Mouse (Mus musculus) CH12.LX (cell line): ENCODE results near the gene Ntrk3. TPM values are rescaled to one million over a fixed set of nuclear protein-coding genes. Genes with fewer than 3 reads are reported as not detected.

Experiments
- DNase-seq: peaks from one replicate; pipeline ENCODE4 v3.0.0-alpha.2; 2013; ENCODE audit errors: extremely low read depth
- H3K27ac ChIP-seq: 2 replicates; pipeline ENCODE4 v1.5.1; 2012; ENCODE audit warnings: low read depth, mild to moderate bottlenecking, control low read depth, moderate library complexity; ENCODE audit not compliant: insufficient read depth
- H3K27me3 ChIP-seq: replicated peaks from 2 replicates; pipeline ENCODE3; 2012; ENCODE audit warnings: inconsistent platforms
- H3K36me3 ChIP-seq, 2 experiments: replicated peaks in 1 of 2; 2 replicates each; pipeline versions ENCODE3 to v1.6.1; 2012; ENCODE audit warnings: inconsistent platforms in 1 of 2, low read length in 1 of 2, mild to moderate bottlenecking in 1 of 2, mixed read lengths in 1 of 2, moderate library complexity in 1 of 2; ENCODE audit not compliant: control insufficient read depth in 1 of 2, insufficient read depth in 1 of 2
- H3K4me1 ChIP-seq, 2 experiments: 2 replicates each; pipeline ENCODE4 v1.6.1; 2012; ENCODE audit warnings: inconsistent platforms in 1 of 2, moderate library complexity in 1 of 2; ENCODE audit not compliant: insufficient read depth in 2 of 2, control insufficient read depth in 1 of 2
- H3K4me2 ChIP-seq: 2 replicates; pipeline ENCODE4 v1.6.1; 2012; ENCODE audit warnings: low read depth, mild to moderate bottlenecking, control low read depth; ENCODE audit not compliant: poor library complexity, insufficient read depth, severe bottlenecking
- H3K4me3 ChIP-seq, 3 experiments: fragments of 150-350 bp in 1 of 3; sonication (generic) in 1 of 3; replicated peaks in 1 of 3; 2 replicates each; pipeline versions ENCODE3 to v1.5.1; 2011 to 2012; ENCODE audit warnings: low read depth in 2 of 3, low read length in 2 of 3, mild to moderate bottlenecking in 2 of 3, moderate library complexity in 2 of 3, control low read depth in 1 of 3, improper control_type of control experiment in 1 of 3, inconsistent platforms in 1 of 3, mixed read lengths in 1 of 3; ENCODE audit not compliant: poor library complexity in 1 of 3
- H3K79me2 ChIP-seq: replicated peaks from 2 replicates; pipeline ENCODE4 v1.6.1; 2012; ENCODE audit warnings: mild to moderate bottlenecking, moderate library complexity; ENCODE audit not compliant: control insufficient read depth, poor library complexity, insufficient read depth, severe bottlenecking; ENCODE audit errors: extremely low read depth
- H3K9ac ChIP-seq: 2 replicates; pipeline ENCODE4 v1.6.1; 2012; ENCODE audit warnings: low read depth, mild to moderate bottlenecking, control low read depth, moderate library complexity; ENCODE audit not compliant: insufficient read depth
- H3K9me3 ChIP-seq: replicated peaks from 2 replicates; pipeline ENCODE3; 2012; ENCODE audit warnings: low read length, inconsistent platforms, mixed read lengths
- BHLHE40 ChIP-seq: IDR thresholded peaks from 2 replicates; pipeline ENCODE4 v1.6.1; 2011; ENCODE audit warnings: mild to moderate bottlenecking, low read depth, low read length, improper control_type of control experiment
- CTCF ChIP-seq, 2 experiments: IDR thresholded peaks in 1 of 2; conservative IDR thresholded peaks in 1 of 2; 2 replicates each; pipeline ENCODE4 v1.5.1; 2011 to 2012; ENCODE audit warnings: low read depth in 2 of 2, low read length in 2 of 2, improper control_type of control experiment in 1 of 2, inconsistent platforms in 1 of 2, mild to moderate bottlenecking in 1 of 2, moderate library complexity in 1 of 2
- ELF1 ChIP-seq: IDR thresholded peaks from 2 replicates; pipeline ENCODE4 v1.6.1; 2014; ENCODE audit warnings: low read depth, mild to moderate bottlenecking, inconsistent platforms, low read length, improper control_type of control experiment
- EP300 ChIP-seq: IDR thresholded peaks from 2 replicates; pipeline ENCODE4 v1.6.1; 2011; ENCODE audit warnings: low read length, improper control_type of control experiment
- ETS1 ChIP-seq: conservative IDR thresholded peaks from 2 replicates; pipeline ENCODE4 v1.6.1; 2012; ENCODE audit warnings: low read depth, mild to moderate bottlenecking, inconsistent platforms, low read length, improper control_type of control experiment, moderate library complexity
- HCFC1 ChIP-seq: IDR thresholded peaks from 2 replicates; pipeline ENCODE4 v1.6.1; 2012; ENCODE audit warnings: low read depth, mild to moderate bottlenecking, inconsistent platforms, low read length, improper control_type of control experiment
- IRF4 ChIP-seq: IDR thresholded peaks from 2 replicates; pipeline ENCODE4 v1.6.1; 2014; ENCODE audit warnings: low read depth, mild to moderate bottlenecking, inconsistent platforms, low read length, improper control_type of control experiment
- JUN ChIP-seq: IDR thresholded peaks from 2 replicates; pipeline ENCODE4 v1.6.1; 2011; ENCODE audit warnings: low read depth, mild to moderate bottlenecking, low read length, improper control_type of control experiment, moderate library complexity; ENCODE audit not compliant: insufficient read depth
- JUND ChIP-seq: conservative IDR thresholded peaks from 2 replicates; pipeline ENCODE4 v1.6.1; 2011; ENCODE audit warnings: low read depth, low read length, improper control_type of control experiment
- KAT2A ChIP-seq: IDR thresholded peaks from 2 replicates; pipeline ENCODE4 v1.6.1; 2012; ENCODE audit warnings: low read length, improper control_type of control experiment, inconsistent platforms; ENCODE audit not compliant: insufficient replicate concordance
- MAFK ChIP-seq: IDR thresholded peaks from 2 replicates; pipeline ENCODE4 v1.6.1; 2011; ENCODE audit warnings: low read length, improper control_type of control experiment; ENCODE audit not compliant: insufficient replicate concordance
- MAZ ChIP-seq: IDR thresholded peaks from 2 replicates; pipeline ENCODE4 v1.6.1; 2012; ENCODE audit warnings: low read depth, mild to moderate bottlenecking, inconsistent platforms, low read length, improper control_type of control experiment, moderate library complexity
- MEF2A ChIP-seq: IDR thresholded peaks from 2 replicates; pipeline ENCODE4 v1.6.1; 2014; ENCODE audit warnings: low read depth, mild to moderate bottlenecking, inconsistent platforms, low read length, improper control_type of control experiment, borderline replicate concordance
- MXI1 ChIP-seq: IDR thresholded peaks from 2 replicates; pipeline ENCODE4 v1.6.1; 2011; ENCODE audit warnings: mild to moderate bottlenecking, low read depth, low read length, improper control_type of control experiment
- MYC ChIP-seq: IDR thresholded peaks from 2 replicates; pipeline ENCODE4 v1.6.1; 2011; ENCODE audit warnings: low read depth, mild to moderate bottlenecking, improper control_type of control experiment, low read length
- NELFE ChIP-seq: IDR thresholded peaks from 2 replicates; pipeline ENCODE4 v1.6.1; 2011; ENCODE audit warnings: low read depth, low read length, improper control_type of control experiment
- NRF1 ChIP-seq: IDR thresholded peaks from 2 replicates; pipeline ENCODE4 v1.6.1; 2014; ENCODE audit warnings: low read depth, mild to moderate bottlenecking, inconsistent platforms, low read length, improper control_type of control experiment, moderate library complexity
- PAX5 ChIP-seq: IDR thresholded peaks from 2 replicates; pipeline ENCODE4 v1.6.1; 2012; ENCODE audit warnings: low read length, inconsistent platforms, mixed read lengths
- RAD21 ChIP-seq: IDR thresholded peaks from 2 replicates; pipeline ENCODE4 v1.6.1; 2011; ENCODE audit warnings: low read depth, mild to moderate bottlenecking, low read length, improper control_type of control experiment, moderate library complexity
- RCOR1 ChIP-seq: conservative IDR thresholded peaks from 2 replicates; pipeline ENCODE4 v1.6.1; 2012; ENCODE audit warnings: low read depth, mild to moderate bottlenecking, inconsistent platforms, low read length, improper control_type of control experiment
- SIN3A ChIP-seq: IDR thresholded peaks from 2 replicates; pipeline ENCODE4 v1.6.1; 2012; ENCODE audit warnings: low read length, improper control_type of control experiment, inconsistent platforms
- SMC3 ChIP-seq: IDR thresholded peaks from 2 replicates; pipeline ENCODE4 v1.6.1; 2011; ENCODE audit warnings: low read depth, low read length, improper control_type of control experiment
- TCF12 ChIP-seq: IDR thresholded peaks from 2 replicates; pipeline ENCODE4 v1.6.1; 2014; ENCODE audit warnings: low read depth, mild to moderate bottlenecking, inconsistent platforms, low read length, improper control_type of control experiment
- UBTF ChIP-seq: IDR thresholded peaks from 2 replicates; pipeline ENCODE4 v1.6.1; 2012; ENCODE audit warnings: low read depth, mild to moderate bottlenecking, inconsistent platforms, low read length, improper control_type of control experiment, moderate library complexity
- USF1 ChIP-seq: IDR thresholded peaks from 2 replicates; pipeline ENCODE4 v1.6.1; 2014; ENCODE audit warnings: low read depth, mild to moderate bottlenecking, inconsistent platforms, low read length, improper control_type of control experiment
- USF2 ChIP-seq: conservative IDR thresholded peaks from 2 replicates; pipeline ENCODE4 v1.6.1; 2011; ENCODE audit warnings: low read depth, low read length, improper control_type of control experiment
- ZC3H11A ChIP-seq: IDR thresholded peaks from 2 replicates; pipeline ENCODE4 v1.6.1; 2012; ENCODE audit warnings: low read depth, mild to moderate bottlenecking, inconsistent platforms, low read length, improper control_type of control experiment
- ZMIZ1 ChIP-seq: IDR thresholded peaks from 2 replicates; pipeline ENCODE4 v1.6.1; 2012; ENCODE audit warnings: low read depth, mild to moderate bottlenecking, inconsistent platforms, low read length, improper control_type of control experiment
- ZNF384 ChIP-seq: IDR thresholded peaks from 2 replicates; pipeline ENCODE4 v1.6.1; 2012; ENCODE audit warnings: low read depth, low read length, improper control_type of control experiment, inconsistent platforms
- dilution Hi-C: fragments of 300-500 bp; cut with MboI; formaldehyde crosslinking; loops from 2 replicates; pipeline ENCODE4 v1.14.3; 2020; ENCODE audit warnings: low sequenced_read_pairs; ENCODE audit not compliant: extremely low pct_unique_long_range_greater_than_20kb, extremely low pct_ligation_motif_present
- in situ Hi-C: fragments of 300-500 bp; cut with MboI; formaldehyde crosslinking; loops from 3 replicates; pipeline ENCODE4 v1.14.3; 2019; ENCODE audit warnings: low sequenced_read_pairs, low pct_ligation_motif_present, low pct_unique_long_range_greater_than_20kb, mixed read lengths
- polyA plus RNA-seq: library from polyadenylated mRNA; unstranded; fragments of >175 nt; gene quantifications from 2 replicates; pipeline ENCODE4 v1.2.1, GENCODE M21; 2012; ENCODE audit warnings: low read depth; ENCODE audit not compliant: insufficient read length
- total RNA-seq, 2 experiments: library from RNA; depleted of rRNA; stranded (reverse); fragments of 300-350 nt in 1 of 2; fragments of >200 nt in 1 of 2; gene quantifications; 2 replicates each; pipeline ENCODE4 v1.2.3; 2012 to 2014

The Ntrk3 gene
- total and polyA plus RNA-seq, 3 experiments: 0.21 TPM; not detected in 2

DNA sequence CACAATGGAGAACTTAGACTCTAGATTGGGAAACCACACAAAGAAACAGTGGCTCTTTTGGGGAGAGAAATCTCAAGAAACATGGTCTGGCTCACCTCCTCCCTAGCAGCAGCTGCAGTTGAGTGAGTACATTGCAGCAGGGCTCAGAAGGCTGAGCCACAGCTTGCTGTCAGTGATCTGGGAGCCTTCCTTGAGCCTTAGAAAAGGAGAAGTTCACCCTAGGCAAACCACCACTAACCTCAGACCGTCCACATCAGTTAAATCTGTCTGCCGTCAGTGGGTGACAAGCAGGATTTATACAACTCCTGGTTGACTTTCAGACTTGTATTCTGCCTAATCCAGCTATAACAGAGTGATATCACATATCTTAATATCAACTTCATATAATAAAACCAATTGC, 325.6 kb downstream of the Ntrk3 start:
- H3K27me3 ChIP-seq: no peaks in the 10 kb centered on the region
- dilution Hi-C loops (no loop called here), in situ Hi-C loops (no loop called here)
- H3K4me2 ChIP-seq: no peak overlapping the region
- H3K4me3 ChIP-seq: no peak overlapping the region
- TF ChIP-seq MAFK (no peak), USF2 (no peak), RCOR1 (no peak), JUN (no peak), SMC3 (no peak), ZNF384 (no peak), USF1 (no peak), ZMIZ1 (no peak), NRF1 (no peak), SIN3A (no peak), JUND (no peak), ZC3H11A (no peak), CTCF (conservative IDR thresholded peaks at IDR 0.05 in 1 of 2, IDR thresholded peaks at IDR 0.05 in 1 of 2; ENCODE audit: low read depth in 2 of 2, low read length in 2 of 2) (no peak), MXI1 (no peak), ETS1 (no peak), MYC (no peak), HCFC1 (no peak), NELFE (no peak), KAT2A (no peak), IRF4 (no peak)
- TF ChIP-seq, all 38 proteins: peak for 0
- no peak overlapping the region for H3K9ac ChIP-seq
- peaks cover 66% of the 10 kb centered on the region for H3K9me3 ChIP-seq
- no peak overlapping the region for H3K27ac ChIP-seq
- no peaks in the 10 kb centered on the region for H3K36me3 ChIP-seq
- DNase-seq: no peak
- no peaks in the 10 kb centered on the region for H3K79me2 ChIP-seq
- H3K4me1 ChIP-seq: no peaks in the 10 kb centered on the region

GRCm38 (mm10) chr7:78409970-78410369, 327.8 kb downstream of the Ntrk3 start:
- Histone ChIP-seq H3K4me3 (no peak overlapping the region), H3K4me2 (no peak overlapping the region), H3K4me1 (no peaks in the 10 kb centered on the region), H3K27ac (no peak overlapping the region), H3K79me2 (no peaks in the 10 kb centered on the region), H3K9me3 (peaks cover 73% of the 10 kb centered on the region), H3K27me3 (no peaks in the 10 kb centered on the region), H3K9ac (no peak overlapping the region), H3K36me3 (no peaks in the 10 kb centered on the region)
- TF ChIP-seq PAX5: no peak
- TF ChIP-seq ELF1: no peak
- TF ChIP-seq MAZ: no peak
- TF ChIP-seq EP300: no peak
- no peak for TF ChIP-seq NELFE
- TF ChIP-seq UBTF: no peak
- TF ChIP-seq TCF12: no peak
- no peak for TF ChIP-seq BHLHE40
- TF ChIP-seq JUN: no peak
- TF ChIP-seq ZNF384: no peak
- TF ChIP-seq USF2: no peak
- no peak for TF ChIP-seq MEF2A
- TF ChIP-seq ZC3H11A: no peak
- TF ChIP-seq MAFK: no peak
- TF ChIP-seq RCOR1: no peak
- no peak for TF ChIP-seq RAD21
- no peak for TF ChIP-seq ETS1
- no peak for TF ChIP-seq CTCF (conservative IDR thresholded peaks at IDR 0.05 in 1 of 2, IDR thresholded peaks at IDR 0.05 in 1 of 2; ENCODE audit: low read depth in 2 of 2, low read length in 2 of 2)
- no peak for DNase-seq
- dilution Hi-C loops (no loop called here), in situ Hi-C loops (no loop called here)
